Mouse (Mus musculus) thymus, adult 2 months (tissue): ENCODE results near the gene Tnfrsf18. TPM values are rescaled to one million over a fixed set of nuclear protein-coding genes. Genes with fewer than 3 reads are reported as not detected.

ENCODE experiments used
- DNase-seq: peaks from one replicate; pipeline ENCODE4 v3.0.0; 2021
- H3K27ac ChIP-seq: fragments of 200-500 bp; 2 replicates; pipeline ENCODE4 v1.5.1; 2012; ENCODE audit warnings: low read length, control low read depth; ENCODE audit not compliant: control insufficient read depth, insufficient read depth
- H3K27me3 ChIP-seq: fragments of 200-500 bp; 2 replicates; pipeline ENCODE4 v1.6.1; 2012; ENCODE audit warnings: mild to moderate bottlenecking, low read length, moderate library complexity, mixed read lengths; ENCODE audit not compliant: control insufficient read depth, insufficient read depth
- H3K36me3 ChIP-seq: fragments of 200-500 bp; 2 replicates; pipeline ENCODE4 v1.6.1; 2012; ENCODE audit warnings: mild to moderate bottlenecking, low read length, moderate library complexity; ENCODE audit not compliant: control insufficient read depth, insufficient read depth
- H3K4me1 ChIP-seq: fragments of 200-500 bp; replicated peaks from 2 replicates; pipeline ENCODE4 v1.6.1; 2012; ENCODE audit warnings: low read length; ENCODE audit not compliant: control insufficient read depth, insufficient read depth
- H3K4me3 ChIP-seq: fragments of 200-500 bp; 2 replicates; pipeline ENCODE4 v1.5.1; 2012; ENCODE audit warnings: mild to moderate bottlenecking, low read length, control low read depth, moderate library complexity; ENCODE audit not compliant: control insufficient read depth, insufficient read depth
- CTCF ChIP-seq: fragments of 200-500 bp; IDR thresholded peaks from 2 replicates; pipeline ENCODE4 v1.5.1; 2012; ENCODE audit warnings: mild to moderate bottlenecking, control low read depth, low read length, moderate library complexity, borderline replicate concordance; ENCODE audit not compliant: control insufficient read depth, poor library complexity, insufficient read depth; ENCODE audit errors: extremely low read depth
- POLR2A ChIP-seq: fragments of 200-500 bp; IDR thresholded peaks from 2 replicates; pipeline ENCODE4 v1.6.1; 2012; ENCODE audit warnings: mild to moderate bottlenecking, low read length, control low read depth, moderate library complexity; ENCODE audit not compliant: control insufficient read depth, poor library complexity, insufficient read depth; ENCODE audit errors: extremely low read depth
- WGBS: fragments of 180-500 bp; shearing (Covaris S2); methylation state at CpG from one replicate; pipeline ENCODE4 v1.1.7; 2018; 5-methylcytosine and 5-hydroxymethylcytosine counted together
- polyA plus RNA-seq: library from polyadenylated mRNA; depleted of rRNA; stranded (reverse); fragments of >200 nt; gene quantifications from 2 replicates; pipeline ENCODE4 v1.2.3, GENCODE M21; 2012

Gene Tnfrsf18
- polyA plus RNA-seq, 1 experiment: 85.2 TPM

GRCm38 (mm10) chr4:156059261-156059660, 33.3 kb downstream of the Tnfrsf18 start, which contains the start of gene Ttll10:
Gene Ttll10, minus strand, starts transcription at chr4:156059414.
- Histone ChIP-seq H3K27me3 (no peaks in the 10 kb centered on the region), H3K4me3 (peak within 1 kb of the TSS; percentile 11; the same call in 1 of the 2 replicates), H3K36me3 (no peaks in the 10 kb centered on the region), H3K4me1 (peaks cover 6% of the 10 kb centered on the region), H3K27ac (peak within 1 kb of the TSS; percentile 14; the same call in 1 of the 2 replicates)
- 88% methylated on average over 5 of the region's 5 CpGs for WGBS
- no peak for DNase-seq
- TF ChIP-seq CTCF: no peak
- no peak for TF ChIP-seq POLR2A

- 80% methylated on average over 10 of the region's 10 CpGs for WGBS
- no peaks in the 10 kb centered on the region for H3K36me3 ChIP-seq
- no peak for DNase-seq
- H3K27ac ChIP-seq: no peak overlapping the region
- peaks cover 6% of the 10 kb centered on the region for H3K4me1 ChIP-seq
- no peaks in the 10 kb centered on the region for H3K27me3 ChIP-seq
- H3K4me3 ChIP-seq: no peak overlapping the region
- TF ChIP-seq CTCF (no peak), POLR2A (no peak)
These were observed 33.7 kb downstream of the Tnfrsf18 start for GRCm38 (mm10) chr4:156059713-156060112.

- H3K36me3 ChIP-seq: no peaks in the 10 kb centered on the region
- peaks cover 28% of the 10 kb centered on the region for H3K4me1 ChIP-seq
- DNase-seq: no peak
- 86% methylated on average over 4 of the region's 4 CpGs for WGBS
- TF ChIP-seq POLR2A (no peak), CTCF (no peak)
- H3K27ac ChIP-seq: no peak overlapping the region
- H3K27me3 ChIP-seq: no peaks in the 10 kb centered on the region
- no peak overlapping the region for H3K4me3 ChIP-seq
These were observed 38.0 kb downstream of the Tnfrsf18 start for GRCm38 (mm10) chr4:156063861-156064509.

GRCm38 (mm10) chr4:156064510-156064897, 38.5 kb downstream of the Tnfrsf18 start:
- no peaks in the 10 kb centered on the region for H3K27me3 ChIP-seq
- H3K36me3 ChIP-seq: no peaks in the 10 kb centered on the region
- H3K27ac ChIP-seq: no peak overlapping the region
- TF ChIP-seq POLR2A (no peak), CTCF (no peak)
- H3K4me3 ChIP-seq: no peak overlapping the region
- no peak for DNase-seq
- WGBS: 93% methylated on average over 9 of the region's 9 CpGs
- peaks cover 33% of the 10 kb centered on the region for H3K4me1 ChIP-seq

- Histone ChIP-seq H3K36me3 (no peaks in the 10 kb centered on the region), H3K4me1 (peaks cover 39% of the 10 kb centered on the region), H3K4me3 (no peak overlapping the region), H3K27me3 (no peaks in the 10 kb centered on the region), H3K27ac (no peak overlapping the region)
- WGBS: 94% methylated on average over 10 of the region's 10 CpGs
- TF ChIP-seq POLR2A (no peak), CTCF (no peak)
- DNase-seq: no peak
These were observed 39.4 kb downstream of the Tnfrsf18 start for GRCm38 (mm10) chr4:156065156-156065894.

GRCm38 (mm10) chr4:156067256-156067949, 41.4 kb downstream of the Tnfrsf18 start:
- Histone ChIP-seq H3K36me3 (no peaks in the 10 kb centered on the region), H3K4me3 (no peak overlapping the region), H3K4me1 (peaks cover 54% of the 10 kb centered on the region), H3K27me3 (no peaks in the 10 kb centered on the region), H3K27ac (peak overlapping the region; percentile 81)
- no peak for DNase-seq
- TF ChIP-seq CTCF: no peak
- TF ChIP-seq POLR2A: no peak
- WGBS: 68% methylated on average over 5 of the region's 5 CpGs
